Mouse (Mus musculus) skeletal muscle tissue, postnatal 0 days (tissue): Measurements from ENCODE around the gene Ppp4r1. TPM values are rescaled to one million over a fixed set of nuclear protein-coding genes. Genes with fewer than 3 reads are reported as not detected.

Experiments used
- polyA plus RNA-seq: library from polyadenylated mRNA; unstranded; fragments of >200 nt; fragmentation: Nextera tagmentation; extraction: Ambion mirVana; gene quantifications from 2 replicates; pipeline ENCODE4 v1.2.1, GENCODE M21; 2015

Ppp4r1 gene
- 15.1 and 16.1 TPM in 2 replicates for polyA plus RNA-seq

DNA sequence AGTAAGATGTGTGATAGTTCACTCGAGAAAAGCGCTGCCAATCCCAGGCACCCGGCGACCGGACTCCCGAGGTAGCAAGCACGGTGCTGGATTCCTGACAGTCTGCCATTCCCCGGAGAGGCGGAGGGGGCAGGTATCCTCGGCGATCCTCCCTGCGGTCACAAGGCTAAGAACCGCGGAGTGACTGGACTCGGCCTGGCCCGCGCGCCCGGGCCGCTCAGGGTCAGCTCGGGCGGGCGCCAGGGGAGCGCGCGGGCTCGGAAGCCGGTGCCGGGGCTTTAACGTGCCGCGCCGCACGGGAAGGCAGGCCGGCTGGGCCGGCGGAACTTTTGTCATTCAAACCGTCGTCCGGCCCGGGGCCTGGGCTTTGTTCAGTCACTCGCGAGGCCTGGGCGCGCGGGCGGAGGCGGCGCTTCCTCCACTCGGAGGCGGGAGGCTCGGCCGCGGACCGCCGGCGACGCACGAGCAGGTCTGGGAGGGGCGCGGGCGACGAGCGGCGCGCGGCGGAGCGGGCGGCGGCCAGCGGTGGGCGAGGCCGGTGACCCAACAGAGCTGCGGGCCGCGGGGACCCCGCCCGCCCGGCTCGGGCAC lies at the start of gene Ppp4r1:
Gene Ppp4r1 (plus strand): TSS at position 23 of the 591 bp plus-strand sequence.

DNA sequence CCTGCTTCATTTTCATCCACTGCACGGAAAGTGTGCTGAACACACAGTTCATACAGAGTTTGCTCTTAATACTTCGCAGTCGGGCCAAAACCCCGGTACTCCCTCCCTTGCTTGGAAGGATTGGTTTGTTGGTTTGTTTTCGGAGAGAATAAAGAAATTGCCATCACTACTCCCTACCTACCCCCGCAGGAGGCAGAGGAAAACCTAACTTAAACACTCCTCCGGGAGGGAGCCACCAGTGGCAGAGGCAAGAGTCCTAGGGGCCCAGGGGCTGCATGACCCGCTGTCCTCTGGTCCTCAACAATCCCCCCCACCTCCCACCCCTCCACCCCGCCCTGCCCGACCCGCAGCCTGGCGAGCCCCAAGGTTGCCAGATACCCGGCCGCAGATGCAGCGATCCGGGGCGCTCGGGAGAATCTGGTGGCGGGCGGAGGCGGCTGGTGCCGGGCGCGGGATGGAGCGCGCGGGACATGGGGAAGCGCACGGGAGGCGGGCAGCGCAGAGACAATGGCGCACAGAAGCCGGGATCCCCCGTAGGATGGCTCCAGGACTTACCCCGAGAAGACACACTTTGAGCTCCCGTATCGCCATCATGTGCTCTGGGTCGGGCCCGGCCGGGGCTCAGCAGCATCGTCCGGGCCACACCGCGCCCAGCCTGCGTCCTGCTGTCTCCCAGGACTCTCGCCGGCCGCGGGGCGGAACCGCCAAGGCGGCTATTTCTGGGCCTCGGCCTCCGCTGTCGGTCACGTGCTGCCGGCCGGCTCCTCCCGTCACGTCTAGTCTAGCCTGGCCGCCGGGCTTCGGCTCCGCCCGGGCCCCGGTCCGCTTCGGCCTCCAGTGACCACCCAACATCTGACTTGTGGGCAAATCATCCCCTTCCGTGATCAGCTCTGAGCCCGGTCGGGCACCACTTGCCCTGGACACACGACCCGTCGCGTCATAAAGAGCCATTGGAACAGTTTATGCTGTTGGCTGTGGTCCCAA lies 10.1 kb upstream of the Ppp4r1 start, which contains the start of gene Rab31:
Gene Rab31 (minus strand): TSS at position 802 of the 984 bp plus-strand sequence.

DNA sequence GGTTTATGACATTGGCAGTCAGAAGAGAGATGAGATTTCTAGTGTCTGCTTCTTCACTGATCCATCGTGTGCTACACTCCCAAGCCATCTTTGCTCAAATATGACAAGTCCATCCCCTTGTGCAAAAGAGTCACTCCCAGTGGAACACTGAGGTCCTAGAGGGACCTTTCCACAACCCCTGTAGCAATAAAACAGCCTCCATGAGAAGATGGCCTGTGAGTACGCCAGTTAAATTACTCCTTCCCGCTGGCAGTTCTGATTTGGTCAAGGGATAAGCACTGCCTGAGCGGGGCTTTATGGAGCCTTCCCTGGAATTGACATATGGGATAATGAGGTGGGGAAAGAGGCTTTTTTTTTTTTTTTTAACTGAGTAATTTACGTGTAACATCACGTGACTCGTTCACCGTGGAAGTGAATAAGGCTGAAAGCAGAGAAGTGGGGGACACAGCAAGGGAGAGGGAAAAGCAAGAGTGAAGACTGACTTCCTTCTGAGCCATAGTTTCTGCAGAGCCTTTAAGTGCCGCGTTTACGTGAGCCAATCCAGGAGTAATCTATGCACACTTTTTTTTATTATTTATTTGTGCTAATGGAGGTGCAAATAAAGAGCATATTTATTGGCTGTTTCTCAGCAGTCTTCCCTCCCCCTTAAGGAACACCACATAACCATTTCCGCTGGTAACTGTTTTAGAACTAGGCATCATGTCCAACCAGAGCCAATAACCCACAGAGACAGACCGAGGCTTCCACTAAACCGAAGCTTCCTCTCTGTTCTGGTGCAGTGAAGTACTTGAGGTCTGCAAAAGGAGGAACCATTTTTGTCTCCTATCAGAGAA lies 103.5 kb downstream of the Ppp4r1 start, which contains the start of gene Ralbp1:
Gene Ralbp1 (minus strand): TSS at position 102 of the 833 bp plus-strand sequence.

Other genes with a start within 250 kb of the Ppp4r1 start
- 0.26 and 0.28 TPM in 2 replicates for gene Tmem232, start 241.8 kb upstream of the Ppp4r1 start, polyA plus RNA-seq
- 235 and 243 TPM in 2 replicates for gene Vapa, start 169.0 kb upstream of the Ppp4r1 start, polyA plus RNA-seq
- gene Txndc2, start 140.4 kb upstream of the Ppp4r1 start, polyA plus RNA-seq = 0.07 TPM in 1 of 2 replicates, not detected in the other
- 22.6 and 28.5 TPM in 2 replicates for gene Rab31, start 9.8 kb upstream of the Ppp4r1 start, polyA plus RNA-seq
- gene Ralbp1, start 103.2 kb downstream of the Ppp4r1 start, polyA plus RNA-seq = 43.2 and 47.4 TPM in 2 replicates
- 29.9 and 30.6 TPM in 2 replicates for gene Twsg1, start 168.7 kb downstream of the Ppp4r1 start, polyA plus RNA-seq